Mouse (Mus musculus): Measurements from ENCODE around the gene Epn1. TPM values are rescaled to one million over a fixed set of nuclear protein-coding genes. Genes with fewer than 3 reads are reported as not detected.

The Epn1 gene
- 100 to 1,000 TPM; 301 to 316 TPM for total RNA-seq (2021)

GRCm38 (mm10) chr7:5080010-5080751, at the start of gene Epn1:
TSS of gene Epn1 (plus strand) at chr7:5080235.
- intact Hi-C loops (cut with DNase I) = no loop called here
- DNase-seq = peak; percentile 97

GRCm38 (mm10) chr7:5030554-5031275, 49.3 kb upstream of the Epn1 start:
- DNase-seq = no peak

GRCm38 (mm10) chr7:5031496-5031895, 48.5 kb upstream of the Epn1 start:
- intact Hi-C loops (cut with DNase I) = no loop called here
- DNase-seq = no peak

More at GRCm38 (mm10) chr7:5030554-5031275, 49.3 kb upstream of the Epn1 start:
- intact Hi-C loops (cut with DNase I) = no loop called here

GRCm38 (mm10) chr7:5033818-5034217, 46.2 kb upstream of the Epn1 start, which contains the start of gene 4632433K11Rik:
TSS of gene 4632433K11Rik (plus strand) at chr7:5034118.
- intact Hi-C loops (cut with DNase I) = no loop called here
- no peak for DNase-seq

- intact Hi-C loops (cut with DNase I) = no loop called here
- DNase-seq = no peak
Observed at GRCm38 (mm10) chr7:5035628-5036027, 44.4 kb upstream of the Epn1 start.

GRCm38 (mm10) chr7:5036136-5036535, 43.9 kb upstream of the Epn1 start:
- intact Hi-C loops (cut with DNase I) = no loop called here
- no peak for DNase-seq

- intact Hi-C loops (cut with DNase I) = no loop called here
- no peak for DNase-seq
Observed at GRCm38 (mm10) chr7:5037026-5037425, 43.0 kb upstream of the Epn1 start.

GRCm38 (mm10) chr7:5037467-5037866, 42.6 kb upstream of the Epn1 start:
- DNase-seq = no peak
- intact Hi-C loops (cut with DNase I) = no loop called here

- peak; percentile 93 for DNase-seq
- intact Hi-C loops (cut with DNase I) = no loop called here
Observed at GRCm38 (mm10) chr7:5038109-5038732, 41.8 kb upstream of the Epn1 start, which contains the start of gene Zfp784. TSS of gene Zfp784 (minus strand) at chr7:5038446.

- intact Hi-C loops (cut with DNase I) = no loop called here
- no peak for DNase-seq
Observed at GRCm38 (mm10) chr7:5038940-5039339, 41.1 kb upstream of the Epn1 start.

- intact Hi-C loops (cut with DNase I) = loop anchor here (10.0 kb wide), 1 partner anchor 110 kb away; no protein-coding TSS in a partner anchor
- no peak for DNase-seq
Observed at GRCm38 (mm10) chr7:5044981-5045380, 35.1 kb upstream of the Epn1 start.

GRCm38 (mm10) chr7:5046112-5046511, 33.9 kb upstream of the Epn1 start:
- intact Hi-C loops (cut with DNase I) = loop anchor here (10.0 kb wide), 1 partner anchor 111 kb away; no protein-coding TSS in a partner anchor
- DNase-seq = no peak

- intact Hi-C loops (cut with DNase I) = loop anchor here (10.0 kb wide), 1 partner anchor 113 kb away; no protein-coding TSS in a partner anchor
- no peak for DNase-seq
Observed at GRCm38 (mm10) chr7:5047313-5047712, 32.7 kb upstream of the Epn1 start.

- intact Hi-C loops (cut with DNase I) = loop anchor here (5.0 kb wide), 1 partner anchor 34 kb away; the partner anchor contains the start of gene Gm44973
Observed at GRCm38 (mm10) chr7:5051193-5052192, 28.5 kb upstream of the Epn1 start, which contains the start of gene Zfp580. TSS of gene Zfp580 (plus strand) at chr7:5051538.

GRCm38 (mm10) chr7:5052438-5052837, 27.6 kb upstream of the Epn1 start:
- intact Hi-C loops (cut with DNase I) = loop anchor here (5.0 kb wide), 1 partner anchor 35 kb away; the partner anchor contains the start of gene Gm44973
- DNase-seq = no peak

More at GRCm38 (mm10) chr7:5051193-5052192, 28.5 kb upstream of the Epn1 start, which contains the start of gene Zfp580:
- DNase-seq = peak; percentile 81

- no peak for DNase-seq
- intact Hi-C loops (cut with DNase I) = loop anchor here (5.0 kb wide), 1 partner anchor 36 kb away; the partner anchor contains the start of gene Gm44973
Observed at GRCm38 (mm10) chr7:5052931-5053343, 27.1 kb upstream of the Epn1 start.

- DNase-seq = no peak
- intact Hi-C loops (cut with DNase I) = loop anchor here (5.0 kb wide), 1 partner anchor 36 kb away; the partner anchor contains the start of gene Gm44973
Observed at GRCm38 (mm10) chr7:5053456-5054179, 26.4 kb upstream of the Epn1 start.

- intact Hi-C loops (cut with DNase I) = no loop called here
- peak; percentile 50 for DNase-seq
Observed at GRCm38 (mm10) chr7:5056651-5057263, 23.3 kb upstream of the Epn1 start.
